Mouse (Mus musculus): ENCODE data around the gene Hcst. TPM values are rescaled to one million over a fixed set of nuclear protein-coding genes. Genes with fewer than 3 reads are reported as not detected.
A peak's percentile ranks its signal among the peaks of the same experiment; 100 is the strongest.

Gene Hcst
- not detected for total RNA-seq (2022)

DNA sequence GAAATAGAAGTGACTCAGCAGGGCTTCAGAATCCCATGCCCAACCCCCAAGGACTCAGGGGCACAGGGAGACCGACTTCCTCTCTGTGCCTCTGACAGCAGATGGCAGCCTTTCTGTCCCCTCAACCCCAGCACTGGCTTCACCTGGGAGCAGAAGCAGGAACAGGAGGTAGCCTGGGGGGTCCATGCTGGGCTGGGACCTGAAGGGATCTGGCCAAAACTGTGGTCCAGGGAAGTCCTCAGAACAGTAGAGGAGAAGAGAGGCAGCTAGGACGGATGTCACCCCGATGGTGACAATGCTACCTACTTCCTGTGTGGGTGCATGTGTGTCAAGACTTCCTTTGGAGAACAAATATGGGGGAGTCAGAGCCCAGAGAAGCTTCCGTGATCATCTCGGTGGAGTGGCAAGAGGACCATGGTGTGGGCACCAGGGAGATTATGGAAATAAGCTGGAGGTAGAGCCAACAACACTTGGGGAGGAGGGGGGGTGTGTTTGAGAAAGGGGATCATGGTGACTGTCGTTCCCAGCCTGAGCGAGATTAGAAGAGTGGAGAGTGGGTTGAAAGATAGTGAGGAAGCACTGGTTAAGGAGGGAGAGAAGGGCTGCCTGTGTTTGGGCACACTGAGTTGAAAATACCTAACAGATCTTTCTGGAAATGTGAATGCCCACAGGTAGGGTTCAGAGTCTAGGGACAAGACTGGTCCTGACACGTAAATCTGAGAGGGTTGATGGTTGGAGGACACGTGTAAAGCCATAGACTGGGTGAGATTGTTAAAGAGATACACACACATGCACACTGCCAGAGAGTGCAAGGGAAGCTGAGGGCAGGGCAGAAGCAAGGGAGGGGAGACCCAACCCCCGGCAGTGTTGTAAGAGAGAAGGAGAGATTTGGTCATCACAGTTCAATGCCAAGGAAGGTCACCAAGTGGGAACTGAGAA lies at the start of gene Hcst:
Gene Hcst (minus strand): TSS at position 294 of the 939 bp plus-strand sequence.
- DNase-seq (ENCODE audit: low spot score), result peak; percentile 24

DNA sequence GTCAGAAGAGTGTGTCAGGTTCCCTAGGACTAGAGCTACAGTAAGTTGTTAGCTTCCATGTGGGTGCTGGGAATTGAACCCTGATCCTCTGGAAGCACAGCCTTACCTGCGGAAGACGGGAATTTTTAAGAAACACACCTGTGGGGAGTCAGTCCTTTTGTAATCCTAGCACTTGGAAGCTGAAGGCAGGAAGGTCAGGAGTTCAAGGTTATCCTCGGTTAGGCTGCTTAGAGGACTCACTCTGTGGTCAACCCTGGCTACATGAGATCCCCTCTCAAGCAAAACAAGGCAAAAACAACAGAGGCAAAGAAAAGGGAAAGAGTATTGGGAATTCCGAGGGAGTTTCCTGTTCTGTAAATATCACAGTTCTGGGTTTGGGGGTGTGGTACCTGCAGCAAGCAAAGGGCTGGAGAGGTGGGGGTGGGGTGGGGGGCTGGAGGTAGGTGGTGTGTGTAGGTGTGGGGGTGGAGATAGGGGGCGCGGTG lies 45.2 kb upstream of the Hcst start:
- DNase-seq (ENCODE audit: low spot score), result no peak

- DNase-seq (ENCODE audit: low spot score), result no peak
These were observed 44.3 kb upstream of the Hcst start for GRCm38 (mm10) chr7:30463996-30464395.

GRCm38 (mm10) chr7:30463568-30463967 lies 43.9 kb upstream of the Hcst start:
- no peak for DNase-seq (ENCODE audit: low spot score)

GRCm38 (mm10) chr7:30459484-30459883 lies 39.8 kb upstream of the Hcst start:
- no peak for DNase-seq (ENCODE audit: low spot score)

GRCm38 (mm10) chr7:30457629-30458330 lies 38.1 kb upstream of the Hcst start, which contains the start of the genes Kirrel2 and Nphs1:
Gene Kirrel2 (minus strand): TSS chr7:30457690.
Gene Nphs1 (plus strand): TSS chr7:30458315.
- DNase-seq (ENCODE audit: low spot score), result no peak

GRCm38 (mm10) chr7:30456911-30457628 lies 37.4 kb upstream of the Hcst start:
- no peak for DNase-seq (ENCODE audit: low spot score)

DNA sequence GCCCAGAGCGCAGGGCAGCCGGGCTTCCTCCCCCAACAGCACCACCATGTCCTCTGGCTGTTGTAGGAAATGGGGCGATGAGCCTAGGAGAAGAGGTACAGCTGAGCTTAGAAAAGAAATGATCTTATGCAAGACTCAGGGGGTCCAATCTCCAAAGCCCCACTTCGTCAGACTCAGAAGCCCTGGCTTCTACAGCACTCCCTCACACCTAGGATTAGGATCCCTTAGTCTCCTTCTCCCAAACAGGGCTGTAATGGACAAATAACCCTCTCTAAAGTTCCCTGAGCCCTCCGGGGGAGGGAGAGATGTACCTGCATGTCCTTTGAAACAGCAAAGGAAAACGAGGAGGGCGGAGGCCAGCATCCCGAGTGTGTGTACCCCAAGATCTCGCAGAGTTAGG lies 36.8 kb upstream of the Hcst start:
- no peak for DNase-seq (ENCODE audit: low spot score)

DNA sequence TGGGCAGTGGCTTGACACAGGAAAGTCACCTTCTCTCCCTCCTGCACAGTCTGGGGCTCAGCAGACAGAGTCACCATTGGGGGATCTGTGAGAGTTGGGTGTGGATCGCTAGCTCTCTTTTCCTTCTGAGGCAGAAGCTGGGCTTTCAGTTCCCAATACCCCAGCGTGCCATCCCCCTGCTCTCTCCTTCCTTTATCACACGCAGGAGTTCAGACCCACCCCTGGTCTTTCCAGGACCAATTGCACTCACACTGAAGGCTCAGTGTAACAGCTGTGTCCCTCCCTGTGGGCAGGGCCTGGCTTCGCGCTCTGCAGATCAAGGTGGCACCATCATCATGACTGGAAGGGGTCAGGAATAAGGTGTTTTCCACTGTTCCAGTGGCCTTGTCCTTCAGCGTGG lies 34.6 kb upstream of the Hcst start:
- DNase-seq (ENCODE audit: low spot score), result no peak

DNA sequence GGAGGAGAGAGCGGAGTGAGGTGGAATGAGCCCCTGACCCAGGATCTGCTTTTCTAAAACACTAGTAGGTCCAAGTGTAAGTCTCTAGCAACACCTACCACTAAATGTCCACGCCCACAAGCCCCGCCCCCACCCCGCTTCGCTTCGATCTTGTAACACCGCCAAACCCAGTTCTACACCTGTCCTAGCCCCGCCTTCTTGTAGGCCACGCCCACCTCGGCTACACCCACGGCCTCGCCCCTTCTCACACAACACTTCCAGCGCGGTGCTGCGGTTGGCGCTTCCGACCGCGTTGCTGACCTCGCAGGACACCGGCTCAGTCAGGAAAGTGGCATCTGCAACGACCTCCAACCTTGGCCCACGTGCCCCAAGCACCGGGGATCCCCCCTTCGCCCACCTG lies 34.1 kb upstream of the Hcst start:
- DNase-seq (ENCODE audit: low spot score), result no peak

- no peak for DNase-seq (ENCODE audit: low spot score)
These were observed 33.7 kb upstream of the Hcst start for GRCm38 (mm10) chr7:30453327-30453726.

GRCm38 (mm10) chr7:30450241-30450640 lies 30.6 kb upstream of the Hcst start:
- no peak for DNase-seq (ENCODE audit: low spot score)

DNA sequence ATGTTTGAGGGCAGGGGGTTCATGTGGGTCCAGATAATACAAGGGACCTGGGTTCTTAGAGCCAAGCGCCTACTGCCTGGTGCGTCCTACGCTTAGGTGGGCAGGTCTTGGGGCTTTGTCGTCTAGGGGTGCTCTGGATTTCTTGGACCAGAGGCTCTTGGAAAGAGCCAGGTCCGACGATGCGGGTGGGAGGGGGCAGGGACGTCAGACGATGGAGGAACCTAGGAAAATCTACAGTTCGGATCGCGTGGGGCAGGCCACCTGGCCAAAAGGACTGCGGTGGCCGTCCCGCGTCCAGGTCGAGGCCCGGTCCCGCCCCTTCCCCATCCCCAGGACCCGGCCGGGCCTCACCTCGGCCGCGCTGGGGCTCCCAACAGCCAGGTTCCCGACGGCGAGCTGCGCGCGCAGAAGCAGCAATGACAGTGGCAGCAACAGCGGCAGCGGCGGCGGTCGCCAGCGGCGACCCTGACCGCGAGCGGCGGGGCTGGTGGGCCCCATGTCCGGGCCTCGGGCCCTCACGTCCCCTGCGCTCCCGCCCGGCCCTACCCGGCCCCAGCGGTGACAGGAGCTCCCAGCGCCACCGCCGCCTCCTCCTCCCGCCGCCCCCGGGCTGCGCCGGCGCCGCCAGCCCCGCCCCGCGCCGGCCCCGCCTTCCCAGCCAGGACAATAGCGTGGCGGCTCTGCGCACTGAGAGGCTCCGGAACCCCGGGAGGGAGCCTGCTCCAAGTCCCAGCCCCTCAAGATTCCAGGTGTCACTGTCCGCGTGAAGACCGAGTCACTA lies 25.5 kb upstream of the Hcst start, which contains the start of gene Aplp1:
Gene Aplp1 (minus strand): TSS at position 565 of the 781 bp plus-strand sequence.
- peak; percentile 24 for DNase-seq (ENCODE audit: low spot score)

- DNase-seq (ENCODE audit: low spot score), result no peak
These were observed 24.7 kb upstream of the Hcst start for GRCm38 (mm10) chr7:30444154-30444970.

DNA sequence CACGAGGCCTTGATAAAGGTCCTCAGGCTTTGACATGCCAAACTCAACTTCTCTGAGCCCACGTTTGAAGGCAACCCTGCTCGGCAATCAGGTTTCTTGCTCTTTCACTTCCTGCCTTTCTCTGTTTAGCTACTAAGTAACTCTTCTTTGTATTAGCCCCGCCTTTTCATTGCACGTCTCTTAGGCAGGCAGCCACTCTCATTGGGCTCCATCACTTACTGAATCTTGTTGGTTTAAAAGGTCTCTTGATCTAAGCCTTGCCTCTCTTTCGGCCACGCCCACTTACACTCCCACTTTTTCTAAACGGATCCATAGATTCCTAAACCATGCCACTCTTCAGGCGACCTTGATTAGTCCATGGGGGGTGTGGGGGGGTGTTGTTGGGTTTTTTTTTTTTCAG lies 24.0 kb upstream of the Hcst start:
- no peak for DNase-seq (ENCODE audit: low spot score)

GRCm38 (mm10) chr7:30440697-30441096 lies 21.0 kb upstream of the Hcst start:
- DNase-seq (ENCODE audit: low spot score), result no peak

GRCm38 (mm10) chr7:30439734-30440133 lies 20.1 kb upstream of the Hcst start:
- no peak for DNase-seq (ENCODE audit: low spot score)

GRCm38 (mm10) chr7:30436879-30437278 lies 17.2 kb upstream of the Hcst start:
- no peak for DNase-seq (ENCODE audit: low spot score)

DNA sequence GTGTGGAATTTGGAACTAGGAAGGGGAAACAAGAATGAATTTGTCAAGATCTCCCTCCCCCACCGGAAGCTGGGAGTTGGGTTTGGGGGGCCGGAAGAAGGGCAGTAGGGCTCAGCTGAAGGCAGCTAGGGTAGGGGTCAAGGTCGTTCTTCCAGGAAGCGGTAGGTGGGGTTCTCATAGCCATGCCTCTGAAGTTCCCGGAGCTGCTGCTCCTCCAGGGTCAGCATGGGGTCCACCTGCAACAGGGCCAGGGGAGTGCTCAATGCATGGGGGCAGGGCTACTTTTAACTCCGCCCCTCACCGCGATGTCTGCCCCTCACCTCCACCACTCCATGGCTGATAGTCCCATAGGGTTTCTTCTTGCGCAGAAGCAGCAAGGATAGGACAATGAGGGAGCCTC lies 15.5 kb upstream of the Hcst start:
- DNase-seq (ENCODE audit: low spot score), result no peak

- DNase-seq (ENCODE audit: low spot score), result no peak
These were observed 15.0 kb upstream of the Hcst start for GRCm38 (mm10) chr7:30434701-30435100.
